Mouse (Mus musculus): ENCODE results near the gene Ralgapa1. TPM values are rescaled to one million over a fixed set of nuclear protein-coding genes. Genes with fewer than 3 reads are reported as not detected.
"Not testable (repeated sequence)": the region's sequence is repeated elsewhere in the genome, so short reads cannot be mapped to it uniquely, and the experiment has no call there.

Gene Ralgapa1
- polyA plus RNA-seq, 1 experiment from 2014 or later: 10.0 TPM

DNA sequence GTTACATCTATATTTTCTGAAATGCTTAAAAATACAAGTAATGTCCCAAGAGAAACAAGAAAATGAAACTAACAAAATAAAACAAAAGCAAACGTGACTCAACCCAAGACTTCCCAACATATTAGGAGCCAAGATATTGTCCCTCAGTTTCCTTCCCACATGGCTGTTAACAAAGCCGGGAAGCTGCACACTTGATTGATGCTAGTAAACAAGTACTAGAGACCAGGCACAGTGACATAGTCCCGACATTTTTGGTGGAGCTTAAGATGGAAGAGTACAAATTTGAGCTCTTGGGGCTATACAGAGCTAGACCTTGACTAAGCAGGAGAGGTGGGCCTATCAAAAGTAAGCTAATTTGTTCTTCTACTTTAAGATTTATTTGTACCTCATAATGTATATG, 23.9 kb downstream of the Ralgapa1 start:
- H3K9ac ChIP-seq: no peak overlapping the region
- H3K4me2 ChIP-seq: no peak overlapping the region
- no peak for ATAC-seq
- H3K9me3 ChIP-seq (replicated peaks): no peaks in the 10 kb centered on the region
- peaks cover 20% of the 10 kb centered on the region for H3K4me1 ChIP-seq
- H3K36me3 ChIP-seq: peaks cover 11% of the 10 kb centered on the region
- H3K27ac ChIP-seq: no peak overlapping the region
- WGBS (ENCODE audit: insufficient replicate concordance): 66% methylated on average over 3 of the region's 3 CpGs
- H3K27me3 ChIP-seq (replicated peaks): no peaks in the 10 kb centered on the region
- no peak overlapping the region for H3K4me3 ChIP-seq

DNA sequence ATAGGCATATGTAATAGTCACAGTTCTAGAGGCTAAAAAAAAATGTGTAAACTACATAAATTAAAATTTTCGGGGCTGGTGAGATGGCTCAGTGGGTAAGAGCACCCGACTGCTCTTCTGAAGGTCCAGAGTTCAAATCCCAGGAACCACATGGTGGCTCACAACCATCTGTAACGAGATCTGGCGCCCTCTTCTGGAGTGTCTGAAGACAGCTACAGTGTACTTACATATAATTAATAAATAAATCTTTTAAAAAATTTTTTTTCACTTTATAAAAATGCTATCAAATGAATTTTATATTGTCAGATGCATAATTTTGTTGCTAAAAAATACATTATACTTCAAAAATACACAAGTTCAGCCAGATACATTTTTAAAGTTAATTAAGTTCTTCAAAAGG, 26.5 kb downstream of the Ralgapa1 start:
- H3K36me3 ChIP-seq: peaks cover 11% of the 10 kb centered on the region
- ATAC-seq; H3K27me3 ChIP-seq (replicated peaks); H3K9me3 ChIP-seq (replicated peaks); H3K4me3 ChIP-seq; H3K9ac ChIP-seq; H3K27ac ChIP-seq; H3K4me2 ChIP-seq; H3K4me1 ChIP-seq: not testable (repeated sequence)
- WGBS (ENCODE audit: insufficient replicate concordance): 63% methylated on average over 4 of the region's 4 CpGs

DNA sequence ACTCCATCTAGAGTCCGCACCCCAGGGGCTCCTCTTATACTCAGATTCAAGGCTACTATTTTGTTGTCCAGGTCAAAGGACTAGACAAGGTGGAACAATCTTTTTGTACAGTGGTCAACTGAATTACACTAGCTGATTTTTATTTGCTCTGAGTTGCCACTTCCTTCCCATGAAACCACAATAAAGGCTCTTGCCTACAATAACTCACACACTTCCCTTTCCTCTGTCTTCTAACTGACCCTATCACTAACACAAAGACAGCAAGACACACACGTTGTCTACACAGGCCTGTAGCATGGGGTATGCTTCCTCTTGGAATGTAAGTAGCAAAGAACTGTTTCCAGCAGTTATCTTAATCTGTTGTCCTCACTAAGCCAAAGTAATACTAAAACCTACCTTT, 35.7 kb downstream of the Ralgapa1 start:
- Histone ChIP-seq H3K9ac (no peak overlapping the region), H3K36me3 (peaks cover 35% of the 10 kb centered on the region), H3K27me3 (replicated peaks) (no peaks in the 10 kb centered on the region), H3K4me1 (no peaks in the 10 kb centered on the region), H3K4me2 (no peak overlapping the region), H3K27ac (no peak overlapping the region), H3K9me3 (replicated peaks) (no peaks in the 10 kb centered on the region), H3K4me3 (no peak overlapping the region)
- ATAC-seq: no peak
- 44% methylated on average over 2 of the region's 2 CpGs for WGBS (ENCODE audit: insufficient replicate concordance)

DNA sequence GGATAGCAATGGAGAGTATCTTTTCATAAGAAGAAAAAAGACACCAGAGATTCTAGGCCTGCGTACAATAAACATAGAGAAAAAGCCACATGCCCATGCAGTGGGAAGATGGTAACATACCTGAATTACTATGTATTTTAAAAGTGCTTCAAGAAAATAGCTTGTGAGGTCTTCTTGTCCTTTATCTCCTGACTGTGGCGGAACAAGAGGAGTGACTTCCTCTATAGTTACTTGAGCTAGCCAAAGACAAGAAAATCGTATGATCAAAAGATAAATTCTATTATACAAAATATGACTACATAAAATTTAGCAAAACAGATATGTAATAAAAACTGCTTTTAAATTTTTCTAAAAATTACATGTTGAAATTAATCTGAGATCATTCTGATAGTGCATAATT, 38.3 kb downstream of the Ralgapa1 start:
- Histone ChIP-seq H3K9me3 (replicated peaks) (no peaks in the 10 kb centered on the region), H3K4me3 (no peak overlapping the region), H3K9ac (no peak overlapping the region), H3K4me1 (no peaks in the 10 kb centered on the region), H3K36me3 (peaks cover 35% of the 10 kb centered on the region), H3K27me3 (replicated peaks) (no peaks in the 10 kb centered on the region), H3K4me2 (no peak overlapping the region), H3K27ac (no peak overlapping the region)
- 70% methylated on average over 3 of the region's 3 CpGs for WGBS (ENCODE audit: insufficient replicate concordance)
- ATAC-seq: no peak

DNA sequence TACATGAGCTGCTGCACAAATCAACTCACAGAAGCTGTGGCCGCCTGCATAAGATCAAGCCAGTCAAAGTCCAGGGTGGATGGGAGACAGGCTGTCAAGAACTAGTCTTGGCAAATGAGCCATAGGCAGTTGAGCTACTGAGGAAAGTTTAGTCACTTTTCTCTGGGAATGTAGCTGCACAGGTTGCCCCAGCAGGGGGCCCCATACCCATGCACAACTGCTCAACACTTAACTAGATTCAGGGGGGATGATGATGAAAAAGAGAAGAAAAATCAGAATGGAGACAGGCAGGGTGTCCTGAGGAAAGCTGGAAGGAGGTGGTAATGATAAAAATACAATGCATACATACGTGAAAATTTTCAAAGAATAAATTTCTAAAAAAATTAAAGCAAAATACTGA, 42.7 kb downstream of the Ralgapa1 start:
- no peaks in the 10 kb centered on the region for H3K9me3 ChIP-seq (replicated peaks)

DNA sequence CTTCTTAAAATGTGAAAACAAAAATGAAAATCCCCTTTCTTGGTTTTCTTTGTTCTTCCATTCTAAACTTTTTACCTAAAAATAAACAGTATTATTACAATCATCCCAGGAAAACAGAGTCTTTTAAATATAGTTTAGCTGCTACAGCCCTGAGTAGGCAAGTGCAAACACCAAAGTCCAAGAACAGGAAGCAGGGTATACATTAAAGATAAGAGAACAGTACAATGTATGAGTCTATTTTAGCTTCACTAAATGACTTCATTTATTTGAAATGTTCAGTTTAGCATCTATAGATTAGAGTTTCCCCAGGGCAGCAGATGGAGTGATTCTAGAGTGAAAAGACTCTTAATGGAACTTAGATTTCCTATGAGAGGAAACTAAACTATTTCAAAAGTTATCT, 43.6 kb downstream of the Ralgapa1 start:
- no peak for ATAC-seq
- no peaks in the 10 kb centered on the region for H3K27me3 ChIP-seq (replicated peaks)
- no peak overlapping the region for H3K27ac ChIP-seq
- H3K4me1 ChIP-seq: no peaks in the 10 kb centered on the region
- no peak overlapping the region for H3K9ac ChIP-seq
- H3K4me3 ChIP-seq: no peak overlapping the region
- H3K9me3 ChIP-seq (replicated peaks): no peaks in the 10 kb centered on the region
- no peak overlapping the region for H3K4me2 ChIP-seq
- peaks cover 18% of the 10 kb centered on the region for H3K36me3 ChIP-seq

More for the DNA sequence above, 42.7 kb downstream of the Ralgapa1 start:
- no peak overlapping the region for H3K4me3 ChIP-seq
- ATAC-seq: no peak
- WGBS (ENCODE audit: insufficient replicate concordance): 64% methylated on average over 2 of the region's 2 CpGs
- no peak overlapping the region for H3K9ac ChIP-seq
- H3K4me1 ChIP-seq: no peaks in the 10 kb centered on the region
- peaks cover 18% of the 10 kb centered on the region for H3K36me3 ChIP-seq
- H3K4me2 ChIP-seq: no peak overlapping the region
- H3K27ac ChIP-seq: no peak overlapping the region
- H3K27me3 ChIP-seq (replicated peaks): no peaks in the 10 kb centered on the region

DNA sequence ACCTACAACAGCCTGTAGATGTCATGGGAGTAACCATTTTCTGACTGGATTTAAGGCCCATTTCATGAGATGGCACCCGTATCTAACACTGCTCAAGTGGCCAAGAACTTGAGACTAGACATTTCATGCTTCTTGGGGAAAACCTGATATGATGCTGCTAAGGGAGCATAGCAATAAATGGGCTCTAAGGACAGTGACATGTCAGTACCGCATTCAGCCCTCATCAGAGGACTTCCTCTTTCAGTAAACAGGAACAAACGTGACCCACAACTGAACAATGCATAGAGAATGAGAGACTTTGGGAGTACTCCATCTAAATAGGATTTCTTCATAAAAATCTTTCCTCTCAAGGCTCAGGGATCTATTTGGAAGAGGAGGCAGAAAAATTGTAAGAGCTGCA, 46.7 kb downstream of the Ralgapa1 start:
- H3K4me1 ChIP-seq: no peaks in the 10 kb centered on the region
- no peaks in the 10 kb centered on the region for H3K27me3 ChIP-seq (replicated peaks)
- no peak overlapping the region for H3K27ac ChIP-seq
- no peak overlapping the region for H3K4me3 ChIP-seq
- H3K9ac ChIP-seq: no peak overlapping the region
- H3K9me3 ChIP-seq (replicated peaks): no peaks in the 10 kb centered on the region
- peaks cover 14% of the 10 kb centered on the region for H3K36me3 ChIP-seq
- 47% methylated on average over 3 of the region's 3 CpGs for WGBS (ENCODE audit: insufficient replicate concordance)
- no peak overlapping the region for H3K4me2 ChIP-seq
- ATAC-seq: no peak

DNA sequence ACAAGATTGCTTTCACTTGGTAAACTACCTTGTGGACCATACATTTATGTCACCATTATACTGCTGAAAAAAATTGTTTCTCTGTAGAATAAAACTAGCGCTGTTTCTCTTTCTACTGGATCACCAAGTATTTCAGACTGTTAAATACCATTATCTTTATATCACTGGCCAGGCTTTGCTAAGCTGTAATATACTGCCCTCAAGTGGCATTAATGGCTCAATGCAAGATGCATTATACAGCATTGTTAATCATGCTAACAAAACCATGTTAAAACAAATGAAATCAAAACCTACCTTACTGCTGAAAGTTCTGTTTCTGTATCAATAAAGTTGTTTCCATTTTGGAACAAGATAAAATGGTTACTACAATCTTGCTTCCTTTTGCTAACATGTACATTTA, 100.6 kb downstream of the Ralgapa1 start:
- Histone ChIP-seq H3K9me3 (replicated peaks) (no peaks in the 10 kb centered on the region), H3K27me3 (replicated peaks) (no peaks in the 10 kb centered on the region), H3K9ac (no peak overlapping the region), H3K4me2 (no peak overlapping the region), H3K36me3 (peaks cover 29% of the 10 kb centered on the region), H3K27ac (no peak overlapping the region), H3K4me1 (no peaks in the 10 kb centered on the region), H3K4me3 (no peak overlapping the region)
- WGBS (ENCODE audit: insufficient replicate concordance): 67% methylated on average over 1 of the region's 1 CpGs
- ATAC-seq: no peak

DNA sequence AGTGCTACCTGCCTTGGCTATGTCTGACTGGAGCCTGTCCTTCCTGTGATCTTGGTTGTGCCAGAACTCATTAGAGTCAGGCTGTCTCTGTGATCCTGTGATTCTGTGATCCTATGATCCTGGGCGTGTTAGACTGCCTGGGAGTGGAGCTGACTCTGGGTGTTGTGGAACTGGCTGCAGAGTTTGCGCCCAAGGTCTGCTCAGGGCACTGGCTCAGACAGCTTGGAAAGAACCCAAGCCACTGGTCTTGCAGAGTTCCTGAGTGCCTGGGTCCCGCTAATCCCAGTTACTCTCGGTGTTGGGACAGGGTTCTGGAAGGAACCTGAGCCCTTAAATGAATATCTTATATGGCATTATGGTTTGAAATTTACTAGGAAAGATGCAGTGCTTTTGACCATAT, 115.1 kb downstream of the Ralgapa1 start:
- Histone ChIP-seq H3K9me3 (replicated peaks) (no peaks in the 10 kb centered on the region), H3K4me3 (no peak overlapping the region), H3K9ac (no peak overlapping the region), H3K36me3 (peaks cover 46% of the 10 kb centered on the region), H3K4me2 (no peak overlapping the region), H3K27me3 (replicated peaks) (no peaks in the 10 kb centered on the region), H3K4me1 (no peaks in the 10 kb centered on the region), H3K27ac (no peak overlapping the region)
- ATAC-seq: no peak
- 91% methylated on average over 4 of the region's 4 CpGs for WGBS (ENCODE audit: insufficient replicate concordance)

DNA sequence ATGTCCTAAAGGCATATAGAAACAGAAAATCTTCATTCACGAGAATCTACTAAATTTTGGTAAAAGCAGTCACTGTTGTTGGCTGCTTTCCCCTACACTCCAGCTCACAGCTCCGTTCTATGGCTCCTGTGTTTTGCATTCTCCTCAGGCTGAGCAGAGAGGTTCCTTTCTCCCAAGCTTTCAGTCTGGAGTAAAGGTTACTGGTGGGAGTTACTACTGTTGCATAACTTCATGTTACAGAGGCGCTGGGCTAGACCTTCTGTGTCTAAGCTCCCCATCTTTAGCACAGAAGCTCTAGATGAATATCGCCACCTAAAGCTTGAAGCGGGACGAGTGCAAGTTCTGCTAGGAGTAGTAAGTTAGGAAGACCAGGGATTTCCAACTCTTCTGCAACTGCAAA, 154.3 kb downstream of the Ralgapa1 start:
- Histone ChIP-seq H3K27ac (no peak overlapping the region), H3K4me1 (no peaks in the 10 kb centered on the region), H3K4me3 (no peak overlapping the region), H3K4me2 (no peak overlapping the region), H3K9me3 (replicated peaks) (no peaks in the 10 kb centered on the region), H3K27me3 (replicated peaks) (no peaks in the 10 kb centered on the region), H3K9ac (no peak overlapping the region), H3K36me3 (peaks cover 19% of the 10 kb centered on the region)
- 80% methylated on average over 6 of the region's 6 CpGs for WGBS (ENCODE audit: insufficient replicate concordance)
- no peak for ATAC-seq

DNA sequence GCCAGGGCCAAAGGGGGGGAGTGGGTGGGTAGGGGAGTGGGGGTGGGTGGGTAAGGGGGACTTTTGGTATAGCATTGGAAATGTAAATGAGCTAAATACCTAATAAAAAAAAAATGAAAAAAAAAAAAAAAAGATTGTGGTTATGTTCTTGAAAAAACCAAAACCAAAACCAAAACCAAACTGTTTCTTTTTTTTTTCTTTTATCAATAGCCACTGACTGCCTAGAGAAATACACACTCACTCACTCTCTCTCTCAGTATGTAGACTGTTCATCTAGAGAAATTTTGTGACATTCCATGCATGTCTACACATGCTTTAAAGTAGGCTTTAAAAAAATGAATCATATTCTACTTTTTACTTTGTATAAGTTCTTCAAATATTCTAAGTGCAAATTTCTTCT, 157.8 kb downstream of the Ralgapa1 start:
- not testable (repeated sequence) for H3K4me3 ChIP-seq; H3K4me1 ChIP-seq; H3K9me3 ChIP-seq (replicated peaks); H3K4me2 ChIP-seq; H3K9ac ChIP-seq; H3K27me3 ChIP-seq (replicated peaks); ATAC-seq; H3K27ac ChIP-seq
- H3K36me3 ChIP-seq: peaks cover 20% of the 10 kb centered on the region

DNA sequence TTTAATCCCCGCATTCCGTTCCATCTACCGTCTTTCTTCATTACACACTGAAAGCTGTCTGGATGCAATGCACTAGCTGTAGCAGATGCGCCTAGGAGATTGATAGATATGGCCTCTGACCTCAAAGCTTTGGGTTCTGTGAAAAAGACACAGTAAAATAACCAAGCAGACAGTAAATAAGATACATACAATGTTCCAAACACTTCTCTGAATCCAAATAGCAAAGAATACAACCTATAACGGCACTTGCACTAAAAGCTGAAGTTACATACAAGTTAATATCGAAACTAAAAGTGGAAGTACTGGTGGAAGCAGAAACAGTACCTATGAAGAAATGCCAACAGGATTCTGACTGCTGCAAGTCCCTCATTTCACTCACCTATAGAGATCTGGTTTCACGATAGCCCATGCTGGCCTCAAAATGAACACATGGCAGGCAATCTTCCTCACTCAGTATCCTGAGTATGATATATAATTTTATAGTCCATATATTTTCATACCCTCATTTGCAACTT, 172.9 kb downstream of the Ralgapa1 start:
- ATAC-seq: no peak
- Histone ChIP-seq H3K9ac (no peak overlapping the region), H3K4me2 (no peak overlapping the region), H3K27me3 (replicated peaks) (no peaks in the 10 kb centered on the region), H3K4me1 (no peaks in the 10 kb centered on the region), H3K4me3 (no peak overlapping the region), H3K9me3 (replicated peaks) (no peaks in the 10 kb centered on the region), H3K27ac (no peak overlapping the region), H3K36me3 (no peaks in the 10 kb centered on the region)
- 85% methylated on average over 7 of the region's 7 CpGs for WGBS (ENCODE audit: insufficient replicate concordance)

DNA sequence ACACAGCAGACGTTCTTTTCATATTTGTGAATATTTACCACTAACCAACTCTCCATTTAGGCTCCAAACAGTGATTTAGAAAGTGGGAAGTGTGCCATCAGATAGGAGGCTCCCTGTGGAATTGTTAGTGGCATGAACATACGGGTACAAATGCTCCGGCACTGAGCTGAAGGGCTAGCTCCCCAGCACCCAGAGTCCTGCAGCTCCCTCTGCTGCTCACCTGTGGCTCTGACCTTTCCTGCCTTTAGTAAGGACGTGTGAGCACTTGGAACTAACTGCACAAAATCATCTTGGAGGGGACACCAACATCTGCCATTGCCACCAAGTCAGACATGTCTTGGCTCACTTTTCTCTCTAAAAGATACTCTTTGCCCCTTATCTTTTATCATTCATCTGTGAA, 194.3 kb downstream of the Ralgapa1 start:
- Histone ChIP-seq H3K4me2 (no peak overlapping the region), H3K27ac (no peak overlapping the region), H3K4me3 (no peak overlapping the region), H3K4me1 (peaks cover 25% of the 10 kb centered on the region), H3K9me3 (replicated peaks) (no peaks in the 10 kb centered on the region), H3K27me3 (replicated peaks) (no peaks in the 10 kb centered on the region), H3K36me3 (no peaks in the 10 kb centered on the region), H3K9ac (no peak overlapping the region)
- WGBS (ENCODE audit: insufficient replicate concordance): 47% methylated on average over 4 of the region's 4 CpGs
- ATAC-seq: no peak

Measured in liver, embryonic 12.5 days (tissue).